Mouse (Mus musculus): ENCODE measurements around the gene Psmg3. TPM values are rescaled to one million over a fixed set of nuclear protein-coding genes. Genes with fewer than 3 reads are reported as not detected.

The Psmg3 gene
- total and polyA plus RNA-seq, 2 experiments from 2014 or later, result 20.4 to 61.0 TPM

- no peak overlapping the region for H3K4me3 ChIP-seq (ENCODE audit: low read depth, low read length)
- H3K4me1 ChIP-seq (ENCODE audit: insufficient read depth, low read length), result no peaks in the 10 kb centered on the region
- no peaks in the 10 kb centered on the region for H3K27me3 ChIP-seq (ENCODE audit: insufficient read depth, low read length)
- WGBS, result 93% methylated on average over 11 of the region's 11 CpGs
- H3K9ac ChIP-seq (replicated peaks; ENCODE audit: low read length, poor library complexity, severe bottlenecking), result no peak overlapping the region
- H3K27ac ChIP-seq (ENCODE audit: low read depth, low read length), result no peak overlapping the region
- H3K4me2 ChIP-seq (ENCODE audit: low read depth, low read length, poor library complexity, severe bottlenecking), result no peak overlapping the region
- H3K36me3 ChIP-seq (ENCODE audit: insufficient read depth, low read length), result peaks cover 12% of the 10 kb centered on the region
- no peaks in the 10 kb centered on the region for H3K9me3 ChIP-seq (ENCODE audit: low read length)
- ATAC-seq (ENCODE audit: low FRiP score), result no peak
- TF ChIP-seq CTCF (IDR thresholded peaks at IDR 0.05), result no peak
- DNase-seq (ENCODE audit: low spot score), result no peak
Observed at GRCm38 (mm10) chr5:139804573-139805111, 22.0 kb downstream of the Psmg3 start.

- Histone ChIP-seq H3K9me3 (ENCODE audit: low read length) (no peaks in the 10 kb centered on the region), H3K4me3 (ENCODE audit: low read depth, low read length) (no peak overlapping the region), H3K27me3 (ENCODE audit: insufficient read depth, low read length) (no peaks in the 10 kb centered on the region), H3K4me2 (ENCODE audit: low read depth, low read length, poor library complexity, severe bottlenecking) (no peak overlapping the region), H3K27ac (ENCODE audit: low read depth, low read length) (no peak overlapping the region), H3K4me1 (ENCODE audit: insufficient read depth, low read length) (no peaks in the 10 kb centered on the region), H3K36me3 (ENCODE audit: insufficient read depth, low read length) (peaks cover 12% of the 10 kb centered on the region), H3K9ac (replicated peaks; ENCODE audit: low read length, poor library complexity, severe bottlenecking) (no peak overlapping the region)
- no peak; the same call in 1 of the 2 replicates for TF ChIP-seq CTCF (IDR thresholded peaks at IDR 0.05)
- WGBS, result 4% methylated on average over 6 of the region's 6 CpGs
- no peak for DNase-seq (ENCODE audit: low spot score)
- ATAC-seq (ENCODE audit: low FRiP score), result no peak
Observed at GRCm38 (mm10) chr5:139804107-139804551, 22.6 kb downstream of the Psmg3 start.

GRCm38 (mm10) chr5:139803601-139804102 is 23.0 kb downstream of the Psmg3 start:
- Histone ChIP-seq H3K9ac (replicated peaks; ENCODE audit: low read length, poor library complexity, severe bottlenecking) (no peak overlapping the region), H3K4me3 (ENCODE audit: low read depth, low read length) (no peak overlapping the region), H3K9me3 (ENCODE audit: low read length) (no peaks in the 10 kb centered on the region), H3K36me3 (ENCODE audit: insufficient read depth, low read length) (peaks cover 12% of the 10 kb centered on the region), H3K4me1 (ENCODE audit: insufficient read depth, low read length) (peaks cover under 1% of the 10 kb centered on the region; the same call in 1 of the 2 replicates), H3K4me2 (ENCODE audit: low read depth, low read length, poor library complexity, severe bottlenecking) (no peak overlapping the region; the same call in 1 of the 2 replicates), H3K27ac (ENCODE audit: low read depth, low read length) (no peak overlapping the region), H3K27me3 (ENCODE audit: insufficient read depth, low read length) (no peaks in the 10 kb centered on the region)
- ATAC-seq (ENCODE audit: low FRiP score) (0 out of 2 replicates have a peak, but pooled peaks have one; percentile 42), DNase-seq (ENCODE audit: low spot score) (peak; percentile 66)
- TF ChIP-seq CTCF (IDR thresholded peaks at IDR 0.05), result peak; percentile 58
- WGBS, result 12% methylated on average over 12 of the region's 12 CpGs

GRCm38 (mm10) chr5:139803165-139803564 is 23.5 kb downstream of the Psmg3 start:
- Histone ChIP-seq H3K36me3 (ENCODE audit: insufficient read depth, low read length) (peaks cover 12% of the 10 kb centered on the region), H3K4me3 (ENCODE audit: low read depth, low read length) (no peak overlapping the region), H3K27me3 (ENCODE audit: insufficient read depth, low read length) (no peaks in the 10 kb centered on the region), H3K27ac (ENCODE audit: low read depth, low read length) (no peak overlapping the region), H3K9ac (replicated peaks; ENCODE audit: low read length, poor library complexity, severe bottlenecking) (no peak overlapping the region), H3K4me1 (ENCODE audit: insufficient read depth, low read length) (peaks cover 5% of the 10 kb centered on the region; the same call in 1 of the 2 replicates), H3K4me2 (ENCODE audit: low read depth, low read length, poor library complexity, severe bottlenecking) (no peak overlapping the region), H3K9me3 (ENCODE audit: low read length) (no peaks in the 10 kb centered on the region)
- WGBS, result 81% methylated on average over 8 of the region's 8 CpGs
- no peak for ATAC-seq (ENCODE audit: low FRiP score)
- no peak for DNase-seq (ENCODE audit: low spot score)
- TF ChIP-seq CTCF (IDR thresholded peaks at IDR 0.05), result no peak

GRCm38 (mm10) chr5:139801880-139802279 is 24.8 kb downstream of the Psmg3 start:
- peaks cover 12% of the 10 kb centered on the region for H3K36me3 ChIP-seq (ENCODE audit: insufficient read depth, low read length)
- H3K27me3 ChIP-seq (ENCODE audit: insufficient read depth, low read length), result no peaks in the 10 kb centered on the region
- WGBS, result 91% methylated on average over 10 of the region's 10 CpGs

GRCm38 (mm10) chr5:139801231-139801630 is 25.5 kb downstream of the Psmg3 start:
- H3K4me2 ChIP-seq (ENCODE audit: low read depth, low read length, poor library complexity, severe bottlenecking), result no peak overlapping the region
- WGBS, result 94% methylated on average over 8 of the region's 8 CpGs
- no peaks in the 10 kb centered on the region for H3K27me3 ChIP-seq (ENCODE audit: insufficient read depth, low read length)
- 0 out of 2 replicates have a peak overlapping the region, but pooled peaks have one; percentile 6 for H3K27ac ChIP-seq (ENCODE audit: low read depth, low read length)
- no peaks in the 10 kb centered on the region for H3K9me3 ChIP-seq (ENCODE audit: low read length)
- no peak overlapping the region for H3K9ac ChIP-seq (replicated peaks; ENCODE audit: low read length, poor library complexity, severe bottlenecking)
- peaks cover 15% of the 10 kb centered on the region; the same call in 1 of the 2 replicates for H3K4me1 ChIP-seq (ENCODE audit: insufficient read depth, low read length)
- H3K36me3 ChIP-seq (ENCODE audit: insufficient read depth, low read length), result peaks cover 12% of the 10 kb centered on the region
- no peak for ATAC-seq (ENCODE audit: low FRiP score)
- H3K4me3 ChIP-seq (ENCODE audit: low read depth, low read length), result no peak overlapping the region
- no peak for TF ChIP-seq CTCF (IDR thresholded peaks at IDR 0.05)
- no peak for DNase-seq (ENCODE audit: low spot score)

More at GRCm38 (mm10) chr5:139801880-139802279, 24.8 kb downstream of the Psmg3 start:
- Histone ChIP-seq H3K4me2 (ENCODE audit: low read depth, low read length, poor library complexity, severe bottlenecking) (no peak overlapping the region), H3K4me3 (ENCODE audit: low read depth, low read length) (no peak overlapping the region), H3K27ac (ENCODE audit: low read depth, low read length) (no peak overlapping the region), H3K4me1 (ENCODE audit: insufficient read depth, low read length) (peaks cover 15% of the 10 kb centered on the region; the same call in 1 of the 2 replicates), H3K9ac (replicated peaks; ENCODE audit: low read length, poor library complexity, severe bottlenecking) (no peak overlapping the region), H3K9me3 (ENCODE audit: low read length) (no peaks in the 10 kb centered on the region)
- no peak for TF ChIP-seq CTCF (IDR thresholded peaks at IDR 0.05)
- no peak for ATAC-seq (ENCODE audit: low FRiP score)
- no peak for DNase-seq (ENCODE audit: low spot score)

Data from midbrain, postnatal 0 days (tissue).